Mouse (Mus musculus) thymus, postnatal 0 days (tissue): Measurements from ENCODE around the gene Borcs8. TPM values are rescaled to one million over a fixed set of nuclear protein-coding genes. Genes with fewer than 3 reads are reported as not detected.

Experiments used
- DNase-seq: peaks from one replicate; pipeline ENCODE4 v3.0.0-alpha.2; 2015; ENCODE audit warnings: low spot score
- microRNA-seq: library from miRNA; unstranded; fragments of <30 nt; microRNA quantifications from one replicate; pipeline ENCODE4, GENCODE M21; 2016; ENCODE audit warnings: borderline number of aligned reads
- polyA plus RNA-seq: library from polyadenylated mRNA; unstranded; fragments of >200 nt; fragmentation: Nextera tagmentation; extraction: Ambion mirVana; gene quantifications from 2 replicates; pipeline ENCODE4 v1.2.1, GENCODE M21; 2015

The Borcs8 gene
- polyA plus RNA-seq, 1 experiment from 2014 or later: 67.0 TPM

DNA sequence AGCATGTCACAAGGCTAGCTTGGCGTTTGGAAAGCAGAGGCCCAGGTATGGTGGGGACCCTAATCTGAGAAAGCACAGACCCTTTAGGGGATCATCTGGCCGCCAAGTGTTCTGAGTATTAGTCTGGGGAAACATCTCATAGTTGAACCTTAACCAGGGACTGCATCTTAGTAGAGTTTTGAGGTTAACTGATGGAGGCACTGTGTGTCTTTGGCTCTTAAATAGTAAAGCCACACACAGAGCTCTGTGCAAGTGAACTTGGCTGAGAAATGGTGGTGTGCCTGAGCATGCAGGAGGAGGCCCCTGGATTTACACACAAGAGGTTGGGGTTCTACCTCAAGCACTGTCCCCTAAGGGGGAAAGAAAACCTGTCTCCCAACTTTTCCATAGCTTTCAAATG lies 38.9 kb downstream of the Borcs8 start:
- no peak for DNase-seq

DNA sequence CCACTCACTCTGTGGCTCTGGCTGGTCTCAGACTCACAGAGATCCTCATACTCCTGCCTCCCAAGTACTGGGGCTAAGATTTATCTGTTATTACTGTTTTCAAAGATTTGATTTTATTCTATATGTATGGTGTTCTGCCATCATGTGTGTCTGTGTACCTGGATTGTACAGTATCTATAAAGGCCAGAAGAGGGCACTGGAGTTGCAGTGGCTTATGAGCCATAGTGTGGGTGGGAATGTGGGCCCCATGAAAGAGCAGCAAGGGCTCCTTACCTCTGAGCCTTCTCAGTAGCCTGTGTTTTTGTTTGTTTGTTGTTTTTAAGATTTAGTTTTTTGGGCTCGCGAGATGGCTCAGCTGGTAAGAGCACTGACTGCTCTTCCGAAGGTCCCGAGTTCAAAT lies 39.8 kb downstream of the Borcs8 start:
- DNase-seq: peak; percentile 34

DNA sequence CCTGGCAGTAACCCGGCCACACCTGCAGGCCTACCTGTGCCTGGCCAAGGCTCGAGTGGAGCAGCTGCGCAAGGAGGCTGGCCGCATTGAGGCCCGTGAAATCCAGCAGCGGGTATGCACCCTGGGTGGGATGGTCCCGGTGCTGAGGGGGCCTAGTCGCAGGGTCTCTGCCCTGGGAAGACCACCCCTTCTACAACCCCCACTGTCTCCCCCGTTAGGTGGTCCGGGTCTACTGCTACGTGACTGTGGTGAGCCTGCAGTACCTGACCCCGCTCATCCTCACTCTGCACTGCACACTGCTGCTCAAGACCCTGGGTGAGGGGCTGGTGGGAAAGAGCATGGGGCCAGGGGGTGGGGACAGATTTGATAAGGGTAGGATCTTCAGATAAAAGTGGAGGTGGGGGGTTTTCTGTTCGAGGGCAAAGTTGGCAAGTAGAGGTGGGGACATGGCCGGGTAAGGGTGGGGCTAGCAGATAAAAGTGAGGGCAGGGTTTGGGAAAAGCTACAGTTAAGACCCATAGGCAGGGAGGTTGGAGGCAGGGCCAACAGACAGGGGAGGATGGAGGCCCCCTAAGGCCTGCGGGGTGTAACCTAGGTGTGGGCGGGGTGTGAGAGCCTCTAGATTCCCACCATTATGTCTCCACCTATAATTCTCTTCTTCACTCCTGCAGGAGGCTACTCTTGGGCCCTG lies 42.1 kb downstream of the Borcs8 start:
- no peak for DNase-seq

DNA sequence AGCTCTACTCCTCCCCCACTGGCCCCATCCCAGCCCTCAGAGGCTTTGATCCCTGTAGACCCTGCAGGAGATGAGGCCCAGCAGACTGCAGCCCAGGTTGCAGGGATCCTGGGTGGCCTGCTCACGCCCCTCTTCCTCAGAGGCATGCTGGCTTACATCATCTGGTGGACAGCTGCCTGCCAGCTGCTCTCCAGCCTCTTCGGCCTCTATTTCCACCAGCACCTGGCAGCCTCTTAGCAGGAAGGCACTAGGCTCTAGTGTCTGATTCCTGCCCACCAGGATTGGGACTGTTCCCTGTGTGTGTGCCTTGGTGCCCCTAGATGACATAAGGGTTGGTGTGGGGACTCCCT lies 42.6 kb downstream of the Borcs8 start:
- DNase-seq: no peak

DNA sequence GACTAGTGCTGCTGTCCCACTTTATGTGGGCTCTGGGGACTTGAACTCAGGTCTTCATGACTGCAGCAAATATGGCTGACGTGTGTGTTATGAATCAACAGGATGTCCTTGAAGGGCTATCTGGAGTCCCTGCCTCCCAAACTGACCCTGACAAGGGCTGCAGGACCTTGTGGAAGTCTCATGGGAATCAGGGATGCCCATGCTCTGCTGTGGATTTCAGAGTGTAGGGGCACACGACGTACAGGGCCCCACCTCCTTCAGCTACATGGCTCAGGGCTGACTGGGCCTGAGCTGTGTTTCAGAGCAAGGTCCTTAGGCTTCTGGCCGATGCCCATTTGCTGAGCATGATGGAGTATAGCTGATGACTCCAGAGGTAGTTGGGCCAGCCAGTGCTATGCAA lies 43.9 kb downstream of the Borcs8 start:
- no peak for DNase-seq

DNA sequence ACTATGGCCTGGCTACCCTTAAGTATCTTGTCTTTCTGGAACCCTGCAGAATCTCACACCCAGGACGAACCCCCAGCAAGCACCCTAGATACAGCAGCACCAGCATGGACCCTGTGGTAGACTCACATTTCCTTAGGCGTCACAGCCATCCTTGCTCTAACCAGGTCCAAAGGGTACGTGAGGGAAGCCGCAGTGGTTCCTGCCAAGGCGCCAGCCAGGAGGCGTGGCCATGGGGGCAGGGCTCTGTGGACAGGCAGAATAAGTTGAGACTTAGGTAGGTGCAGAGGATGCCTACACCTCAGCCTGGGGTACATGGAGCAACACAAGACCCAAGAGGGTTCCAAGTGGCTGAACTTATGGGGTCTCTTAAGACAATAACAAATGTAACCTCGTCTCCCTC lies 49.4 kb downstream of the Borcs8 start:
- DNase-seq: no peak

DNA sequence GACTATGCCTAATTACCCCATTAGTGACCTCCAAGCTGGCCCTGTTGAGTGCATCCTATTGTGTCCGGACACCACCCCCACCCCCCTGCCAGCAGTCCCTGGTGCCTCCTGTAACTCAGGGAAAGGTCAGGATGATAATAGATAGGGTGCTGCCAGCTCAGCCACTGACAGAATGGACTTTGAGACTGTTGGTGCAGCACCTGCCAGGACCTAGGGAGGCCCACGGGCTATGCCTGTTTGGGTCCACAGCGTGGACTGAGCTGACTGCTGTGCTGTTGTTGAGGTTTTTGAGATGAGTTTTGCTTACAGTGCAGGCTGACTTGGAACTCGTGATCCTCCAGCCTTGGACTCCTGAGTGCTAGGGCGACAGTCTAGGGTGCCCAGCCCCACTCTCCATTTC lies 53.9 kb downstream of the Borcs8 start:
- DNase-seq: no peak

DNA sequence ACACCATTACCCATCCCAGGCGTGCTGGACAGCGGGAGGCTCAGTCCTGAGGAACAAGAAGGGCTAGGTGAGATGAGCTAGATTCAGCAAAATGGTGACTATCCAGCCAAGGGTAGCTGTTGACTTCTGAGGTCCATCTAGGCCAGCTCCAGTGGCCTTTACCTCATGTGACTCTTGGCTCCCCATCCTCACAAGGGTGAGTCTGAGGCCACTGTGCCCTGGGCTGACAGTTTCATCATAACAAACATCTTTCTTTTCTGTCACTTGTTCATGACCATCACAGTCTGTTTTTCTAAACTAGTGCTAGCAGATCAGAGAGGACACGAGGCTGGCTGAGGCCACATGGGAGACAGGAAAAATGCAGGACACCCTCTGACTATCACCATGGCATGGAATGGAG lies 54.9 kb downstream of the Borcs8 start:
- DNase-seq: no peak

DNA sequence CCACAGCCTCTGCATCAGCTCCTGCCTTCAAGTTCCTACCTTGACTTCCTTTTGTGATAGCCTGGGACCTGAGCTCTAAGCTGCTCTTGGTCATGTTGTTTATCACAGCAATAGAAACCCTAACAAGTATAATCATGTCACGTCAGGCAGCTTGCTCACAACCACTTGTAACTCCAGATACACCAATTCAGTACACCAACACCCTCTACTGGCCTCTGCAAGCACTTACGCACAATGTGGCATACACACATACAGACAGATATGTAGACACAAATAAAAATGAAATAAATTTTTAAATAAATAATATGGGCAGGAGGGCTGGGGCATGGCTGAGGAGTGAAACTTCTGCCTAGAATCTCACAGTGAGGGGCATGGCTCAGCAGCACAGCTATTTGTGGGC lies 56.5 kb downstream of the Borcs8 start:
- no peak for DNase-seq

Small RNA genes lying within 50 kb of the gene (microRNA-seq; reads per million reads assigned to microRNA genes)
- not detected for gene Mir7066

Other genes with a start within 250 kb of the Borcs8 start
- gene Tssk6, start 237.3 kb upstream of the Borcs8 start, polyA plus RNA-seq: 5.0 and 5.1 TPM in 2 replicates
- 228 and 241 TPM in 2 replicates for gene Ndufa13, start 236.9 kb upstream of the Borcs8 start, polyA plus RNA-seq
- 3.7 and 4.0 TPM in 2 replicates for gene Yjefn3, start 236.8 kb upstream of the Borcs8 start, polyA plus RNA-seq
- gene Gatad2a, start 143.1 kb upstream of the Borcs8 start, polyA plus RNA-seq: 60.6 and 60.8 TPM in 2 replicates
- gene Mau2, start 96.8 kb upstream of the Borcs8 start, polyA plus RNA-seq: 45.2 and 50.5 TPM in 2 replicates
- gene Sugp1, start 96.7 kb upstream of the Borcs8 start, polyA plus RNA-seq: 40.7 and 44.3 TPM in 2 replicates
- 0.43 and 0.62 TPM in 2 replicates for gene Tm6sf2, start 66.6 kb upstream of the Borcs8 start, polyA plus RNA-seq
- 0.07 TPM in 1 of 2 replicates, not detected in the other for gene Hapln4, start 56.0 kb upstream of the Borcs8 start, polyA plus RNA-seq
- gene Ncan, start 18.6 kb upstream of the Borcs8 start, polyA plus RNA-seq: 0.03 and 0.05 TPM in 2 replicates
- 51.9 and 60.6 TPM in 2 replicates for gene Nr2c2ap, start 8.2 kb upstream of the Borcs8 start, polyA plus RNA-seq
- gene Rfxank, start 345 bp upstream of the Borcs8 start, polyA plus RNA-seq: 21.7 and 24.1 TPM in 2 replicates
- 7.5 and 9.8 TPM in 2 replicates for gene Mef2b, start 212 bp downstream of the Borcs8 start, polyA plus RNA-seq
- gene Tmem161a, start 32.9 kb downstream of the Borcs8 start, polyA plus RNA-seq: 41.5 and 44.1 TPM in 2 replicates
- 6.2 and 9.0 TPM in 2 replicates for gene Slc25a42, start 72.8 kb downstream of the Borcs8 start, polyA plus RNA-seq
- gene Sugp2, start 94.7 kb downstream of the Borcs8 start, polyA plus RNA-seq: 29.6 and 34.5 TPM in 2 replicates
- 17.9 and 18.4 TPM in 2 replicates for gene Armc6, start 95.0 kb downstream of the Borcs8 start, polyA plus RNA-seq
- 25.7 and 26.9 TPM in 2 replicates for gene Homer3, start 143.3 kb downstream of the Borcs8 start, polyA plus RNA-seq
- gene Ddx49, start 163.0 kb downstream of the Borcs8 start, polyA plus RNA-seq: 53.6 and 58.1 TPM in 2 replicates
- gene Cope, start 163.0 kb downstream of the Borcs8 start, polyA plus RNA-seq: 314 and 316 TPM in 2 replicates
- 0.19 and 0.40 TPM in 2 replicates for gene Cers1, start 176.3 kb downstream of the Borcs8 start, polyA plus RNA-seq
- gene Gdf1, start 190.3 kb downstream of the Borcs8 start, polyA plus RNA-seq: 0.13 TPM in 1 of 2 replicates, not detected in the other
- gene Upf1, start 213.8 kb downstream of the Borcs8 start, polyA plus RNA-seq: 16.4 and 22.6 TPM in 2 replicates
- 1.6 and 2.2 TPM in 2 replicates for gene Comp, start 234.1 kb downstream of the Borcs8 start, polyA plus RNA-seq